ENCODE assay signal across 33 mouse cellular contexts in the genomic region with DNA sequence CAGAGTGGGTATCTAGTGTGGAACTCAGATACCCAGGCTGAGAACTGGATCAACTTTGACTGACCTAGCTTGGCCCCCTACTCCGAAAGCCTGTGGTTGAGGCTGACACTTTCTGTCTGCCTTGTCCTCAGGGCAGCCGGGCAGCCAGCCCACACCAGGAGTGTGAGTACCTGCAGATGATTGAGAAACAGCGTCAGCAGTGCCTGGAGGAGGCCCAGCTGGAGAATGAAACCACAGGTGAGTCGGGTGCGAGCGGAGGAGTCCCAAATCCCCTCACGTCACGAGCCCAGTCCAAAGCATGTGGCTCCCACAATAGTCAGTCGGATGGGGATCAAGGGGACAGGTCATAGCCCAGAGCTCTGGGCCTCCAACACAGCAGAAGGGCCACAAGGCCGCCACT. TPM values are rescaled to one million over a fixed set of nuclear protein-coding genes. Genes with fewer than 3 reads are reported as not detected.
"Had no signal": no experiment of that assay in that cellular context is flagged by ENCODE, and none has a peak within 500 bp of the region (broad histone marks: within the 10 kb centered on the region; RNA-seq: fewer than 3 reads in every experiment).

No protein-coding gene starts in this region.

- ATAC-seq: hindbrain, embryonic 16.5 days; intestine, embryonic 16.5 days; liver, embryonic 12.5 days had no signal

- DNase-seq: gastrocnemius, postnatal 14 days; gastrocnemius, postnatal 36 days; heart, adult 18-20 months; heart, postnatal 10 days; heart, postnatal 4 days; kidney, adult 11 months; kidney, adult 2 months; kidney, adult 9 months; kidney, postnatal 14 days; kidney, postnatal 36 days; layer of hippocampus, adult 9-11 months; layer of hippocampus, postnatal 36 days; left cerebral cortex, postnatal 4 days had no signal

- H3K4me3 ChIP-seq: heart, embryonic 10.5 days; heart, embryonic 12.5 days; hindbrain, embryonic 10.5 days; hindbrain, embryonic 12.5 days; kidney, embryonic 15.5 days; limb, embryonic 13.5 days; limb, embryonic 15.5 days; liver, embryonic 12.5 days had no signal

- H3K27ac ChIP-seq: heart, embryonic 10.5 days; hindbrain, embryonic 10.5 days; hindbrain, embryonic 12.5 days; hindbrain, embryonic 14.5 days; kidney, embryonic 15.5 days; kidney, postnatal 0 days; limb, embryonic 13.5 days; limb, embryonic 15.5 days; liver, embryonic 12.5 days had no signal

RNA-seq across cellular contexts. Expression of gene Vipr1, which starts 11.2 kb away (rescaled TPM):
- total RNA-seq: granulocyte monocyte progenitor cell, adult 5-6 weeks had no signal

RNA-seq across cellular contexts. Expression of gene Lyzl4, which starts 11.8 kb away (rescaled TPM):
- total RNA-seq: gastrocnemius, adult 18-20 months; gastrocnemius, postnatal 36 days; granulocyte monocyte progenitor cell, adult 5-6 weeks; heart, adult 18-20 months; heart, adult 8-10 months; heart, postnatal 10 days; heart, postnatal 25 days; liver, adult 2 months had no signal
- polyA plus RNA-seq: heart, embryonic 10.5 days; heart, embryonic 12.5 days; heart, embryonic 14.5 days; hindbrain, embryonic 10.5 days; hindbrain, embryonic 12.5 days; intestine, embryonic 14.5 days; intestine, embryonic 16.5 days; kidney, embryonic 15.5 days; kidney, postnatal 0 days; limb, embryonic 11.5 days; liver, adult 2 months had no signal
